Mouse (Mus musculus): ENCODE results near the gene Rab32. TPM values are rescaled to one million over a fixed set of nuclear protein-coding genes. Genes with fewer than 3 reads are reported as not detected.

The Rab32 gene
- total and polyA plus RNA-seq, 3 experiments: not detected

DNA sequence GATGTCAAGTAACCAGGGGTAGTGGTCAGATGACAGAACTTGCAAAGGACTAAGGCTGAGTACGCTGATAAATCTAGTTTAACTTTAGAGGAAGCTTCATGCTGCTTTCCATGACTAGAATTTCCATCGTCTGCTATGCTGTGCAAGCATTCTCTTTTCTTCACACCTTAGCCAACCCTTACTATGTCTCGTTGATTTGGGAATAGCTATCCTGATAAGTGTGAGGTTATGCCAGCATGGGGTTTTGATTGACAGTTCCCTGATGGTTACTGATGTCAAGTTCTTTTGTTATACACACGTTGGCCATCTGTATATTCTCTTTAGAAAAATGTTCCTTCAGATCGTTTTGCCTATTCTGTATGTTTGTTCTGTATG, 259 bp upstream of the Rab32 start:
- no peaks in the 10 kb centered on the region for H3K27me3 ChIP-seq (ENCODE audit: control insufficient read depth in 1 of 2, insufficient read depth in 2 of 2, low read length in 2 of 2)
- H3K9me3 ChIP-seq (replicated peaks; ENCODE audit: insufficient read depth, low read length): no peaks in the 10 kb centered on the region
- no peaks in the 10 kb centered on the region for H3K4me1 ChIP-seq (ENCODE audit: control insufficient read depth in 1 of 2, insufficient read depth in 2 of 2, low read length in 2 of 2)
- no peak overlapping the region for H3K4me3 ChIP-seq (ENCODE audit: control insufficient read depth in 1 of 2, insufficient read depth in 1 of 2, low read depth in 2 of 2, low read length in 2 of 2)
- H3K27ac ChIP-seq (ENCODE audit: control insufficient read depth, low read depth, low read length): no peak overlapping the region
- no peaks in the 10 kb centered on the region for H3K79me2 ChIP-seq (ENCODE audit: control insufficient read depth, insufficient read depth, low read length, poor library complexity)
- H3K36me3 ChIP-seq (ENCODE audit: control insufficient read depth in 1 of 2, insufficient read depth in 2 of 2, low read length in 2 of 2): no peaks in the 10 kb centered on the region
- DNase-seq (ENCODE audit: low read depth, low spot score): no peak
- TF ChIP-seq GATA1 (IDR thresholded peaks at IDR 0.05; ENCODE audit: low read depth, low read length) (no peak), ZKSCAN1 (IDR thresholded peaks at IDR 0.05; ENCODE audit: low read depth, low read length) (no peak), POLR2A (IDR thresholded peaks at IDR 0.05; ENCODE audit: control insufficient read depth in 1 of 2, insufficient read depth in 1 of 2, low read depth in 1 of 2, low read length in 2 of 2, poor library complexity in 1 of 2) (no peak), RAD21 (IDR thresholded peaks at IDR 0.05; ENCODE audit: low read depth, low read length) (no peak), TCF12 (IDR thresholded peaks at IDR 0.05; ENCODE audit: low read depth, low read length) (no peak), POLR2AphosphoS5 (IDR thresholded peaks at IDR 0.05; ENCODE audit: borderline replicate concordance, low read depth, low read length) (no peak), MAX (IDR thresholded peaks at IDR 0.05; ENCODE audit: low read length) (no peak), ELF1 (IDR thresholded peaks at IDR 0.05; ENCODE audit: low read depth, low read length) (no peak), UBTF (IDR thresholded peaks at IDR 0.05; ENCODE audit: borderline replicate concordance, insufficient read depth, low read depth, low read length) (no peak), MYB (IDR thresholded peaks at IDR 0.05; ENCODE audit: low read depth, low read length) (no peak), TBP (IDR thresholded peaks at IDR 0.05; ENCODE audit: low read depth, low read length) (no peak), USF2 (IDR thresholded peaks at IDR 0.05; ENCODE audit: borderline replicate concordance in 1 of 2, insufficient read depth in 1 of 2, low read depth in 1 of 2, low read length in 2 of 2) (no peak), GABPA (IDR thresholded peaks at IDR 0.05; ENCODE audit: low read depth, low read length) (no peak), USF1 (IDR thresholded peaks at IDR 0.05; ENCODE audit: low read depth, low read length) (no peak), BHLHE40 (IDR thresholded peaks at IDR 0.05; ENCODE audit: borderline replicate concordance, low read depth, low read length) (no peak), ZNF384 (IDR thresholded peaks at IDR 0.05; ENCODE audit: low read depth, low read length) (no peak), MXI1 (IDR thresholded peaks at IDR 0.05; ENCODE audit: low read depth, low read length) (no peak), POLR2AphosphoS2 (IDR thresholded peaks at IDR 0.05; ENCODE audit: low read length) (no peak), NRF1 (IDR thresholded peaks at IDR 0.05; ENCODE audit: insufficient read depth, low read depth, low read length, poor library complexity, severe bottlenecking) (no peak)
- H3K9ac ChIP-seq (ENCODE audit: control insufficient read depth, low read depth, low read length, poor library complexity, severe bottlenecking): no peak overlapping the region

DNA sequence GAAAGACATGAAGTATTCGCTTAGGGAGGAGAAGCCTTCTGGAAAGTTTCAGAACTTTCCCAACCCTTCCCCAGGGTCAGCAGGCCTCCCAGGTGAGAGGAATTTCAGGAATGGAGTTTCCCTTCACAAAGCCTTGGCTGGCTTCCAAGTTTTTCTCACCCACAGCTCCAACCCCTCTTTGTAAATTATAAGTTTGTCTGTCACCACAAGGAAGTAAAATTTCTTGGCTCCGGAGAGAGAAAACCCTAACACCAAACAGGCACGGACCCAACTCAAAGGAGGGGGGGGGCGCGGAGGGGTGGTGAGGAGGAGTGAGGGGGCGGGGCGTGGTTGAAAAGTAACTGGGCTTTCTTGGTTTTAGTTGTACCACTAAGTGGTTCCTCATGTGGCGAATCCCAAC, 980 bp downstream of the Rab32 start:
- Histone ChIP-seq H3K79me2 (ENCODE audit: control insufficient read depth, insufficient read depth, low read length, poor library complexity) (no peaks in the 10 kb centered on the region), H3K4me3 (ENCODE audit: control insufficient read depth in 1 of 2, insufficient read depth in 1 of 2, low read depth in 2 of 2, low read length in 2 of 2) (no peak overlapping the region), H3K27me3 (ENCODE audit: control insufficient read depth in 1 of 2, insufficient read depth in 2 of 2, low read length in 2 of 2) (no peaks in the 10 kb centered on the region), H3K36me3 (ENCODE audit: control insufficient read depth in 1 of 2, insufficient read depth in 2 of 2, low read length in 2 of 2) (no peaks in the 10 kb centered on the region), H3K9me3 (replicated peaks; ENCODE audit: insufficient read depth, low read length) (no peaks in the 10 kb centered on the region), H3K27ac (ENCODE audit: control insufficient read depth, low read depth, low read length) (no peak overlapping the region), H3K4me1 (ENCODE audit: control insufficient read depth in 1 of 2, insufficient read depth in 2 of 2, low read length in 2 of 2) (no peaks in the 10 kb centered on the region), H3K9ac (ENCODE audit: control insufficient read depth, low read depth, low read length, poor library complexity, severe bottlenecking) (no peak overlapping the region)
- TF ChIP-seq TAL1 (IDR thresholded peaks at IDR 0.05; ENCODE audit: low read length) (no peak), POLR2AphosphoS2 (IDR thresholded peaks at IDR 0.05; ENCODE audit: low read length) (no peak), E2F4 (IDR thresholded peaks at IDR 0.05; ENCODE audit: borderline replicate concordance, low read depth, low read length) (no peak), USF2 (IDR thresholded peaks at IDR 0.05; ENCODE audit: borderline replicate concordance in 1 of 2, insufficient read depth in 1 of 2, low read depth in 1 of 2, low read length in 2 of 2) (no peak), GABPA (IDR thresholded peaks at IDR 0.05; ENCODE audit: low read depth, low read length) (no peak), ZNF384 (IDR thresholded peaks at IDR 0.05; ENCODE audit: low read depth, low read length) (no peak), ZKSCAN1 (IDR thresholded peaks at IDR 0.05; ENCODE audit: low read depth, low read length) (no peak), NELFE (IDR thresholded peaks at IDR 0.05; ENCODE audit: low read depth, low read length) (no peak), RAD21 (IDR thresholded peaks at IDR 0.05; ENCODE audit: low read depth, low read length) (no peak), MXI1 (IDR thresholded peaks at IDR 0.05; ENCODE audit: low read depth, low read length) (no peak)
- no peak for DNase-seq (ENCODE audit: low read depth, low spot score)
